Mouse (Mus musculus): ENCODE measurements around the gene Erbb4. TPM values are rescaled to one million over a fixed set of nuclear protein-coding genes. Genes with fewer than 3 reads are reported as not detected.

The Erbb4 gene
- polyA plus RNA-seq, 1 experiment from 2014 or later: 0.65 TPM

DNA sequence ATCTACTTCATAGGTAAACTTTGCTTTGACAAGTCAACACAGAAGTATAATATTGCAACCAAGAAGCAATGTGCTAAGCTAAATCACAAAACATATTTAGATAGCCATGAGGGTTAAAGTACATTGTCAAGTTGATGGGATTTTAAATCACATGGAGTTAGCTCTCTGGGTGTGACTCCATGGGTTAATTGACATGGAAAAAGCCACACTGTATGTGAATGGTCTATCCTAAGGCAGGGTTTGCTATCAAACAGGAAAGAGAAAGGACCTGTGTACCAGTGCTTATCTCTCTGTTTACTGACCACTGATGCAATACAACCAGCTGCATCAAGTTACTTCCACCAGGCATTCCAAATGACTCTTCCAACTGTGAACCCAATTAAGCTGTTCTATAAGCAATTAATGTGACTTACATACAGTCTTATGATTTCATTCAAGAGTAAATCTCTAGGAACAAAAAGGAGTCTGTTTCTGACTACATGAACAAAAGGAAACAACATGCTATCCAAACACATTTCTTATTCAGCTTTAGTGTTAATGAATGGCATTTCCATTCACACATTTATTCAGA, 641.4 kb downstream of the Erbb4 start:
- Histone ChIP-seq H3K9me3 (no peaks in the 10 kb centered on the region), H3K27me3 (no peaks in the 10 kb centered on the region), H3K36me3 (no peaks in the 10 kb centered on the region), H3K4me1 (replicated peaks) (no peaks in the 10 kb centered on the region), H3K4me3 (replicated peaks) (no peak overlapping the region), H3K4me2 (no peak overlapping the region), H3K9ac (replicated peaks) (no peak overlapping the region), H3K27ac (no peak overlapping the region)
- ATAC-seq (ENCODE audit: insufficient number of reproducible peaks, insufficient read depth, low FRiP score, low TSS enrichment, low read depth): no peak

DNA sequence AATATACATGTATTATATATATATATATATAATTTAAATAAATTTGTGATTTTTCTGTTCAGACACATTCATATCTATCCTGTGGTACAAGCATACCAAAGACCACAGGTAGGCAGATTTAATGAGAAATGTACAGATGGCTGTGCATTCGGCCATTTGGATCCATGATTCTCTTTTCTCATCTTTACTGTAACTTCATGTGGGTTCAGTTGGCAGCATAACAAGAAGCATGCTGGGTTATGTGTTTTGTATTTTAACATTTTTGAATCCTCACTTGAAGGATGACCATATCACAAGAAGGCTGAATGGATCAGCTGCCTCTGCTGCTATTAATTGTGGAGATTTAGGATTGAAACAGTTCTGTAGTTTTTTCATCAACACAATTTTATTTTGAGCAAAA, 656.6 kb downstream of the Erbb4 start:
- ATAC-seq (ENCODE audit: insufficient number of reproducible peaks, insufficient read depth, low FRiP score, low TSS enrichment, low read depth): no peak
- H3K36me3 ChIP-seq: no peaks in the 10 kb centered on the region
- H3K9me3 ChIP-seq: no peaks in the 10 kb centered on the region
- H3K27me3 ChIP-seq: no peaks in the 10 kb centered on the region
- no peak overlapping the region for H3K4me2 ChIP-seq
- H3K27ac ChIP-seq: no peak overlapping the region
- no peak overlapping the region for H3K9ac ChIP-seq (replicated peaks)
- no peak overlapping the region for H3K4me3 ChIP-seq (replicated peaks)
- H3K4me1 ChIP-seq (replicated peaks): no peaks in the 10 kb centered on the region
- 88% methylated on average over 1 of the region's 1 CpGs for WGBS

DNA sequence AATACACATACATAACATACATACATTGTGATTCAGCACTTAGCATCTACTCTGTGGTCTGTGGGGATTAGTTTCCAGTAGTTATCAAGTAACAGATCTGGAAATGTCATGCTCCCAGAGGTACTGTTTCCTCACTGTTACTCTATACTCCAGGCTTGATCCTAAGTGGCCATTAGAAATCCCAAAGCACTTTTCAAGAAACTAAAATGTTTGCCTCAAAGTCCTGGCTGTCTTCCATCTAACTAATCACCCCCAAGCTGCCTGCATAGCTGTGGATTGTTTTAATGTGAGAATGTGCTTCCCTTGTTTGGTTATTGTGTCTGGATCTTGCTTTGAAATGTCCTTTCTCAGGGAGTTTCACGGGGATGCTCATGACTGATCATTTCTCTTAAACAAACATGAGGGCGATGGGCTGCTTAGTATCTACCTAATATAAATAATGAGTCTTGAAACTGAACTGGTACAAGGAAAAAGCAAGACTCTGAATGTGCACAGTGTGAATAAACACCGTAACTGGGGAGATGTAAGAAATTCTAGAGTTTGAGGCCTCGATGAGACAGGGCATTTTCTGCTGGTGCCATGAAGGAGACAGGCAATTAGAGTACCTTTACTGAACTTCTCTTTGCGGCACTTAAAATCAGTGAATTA, 683.4 kb downstream of the Erbb4 start:
- WGBS: 83% methylated on average over 5 of the region's 5 CpGs
- Histone ChIP-seq H3K9me3 (no peaks in the 10 kb centered on the region), H3K27me3 (no peaks in the 10 kb centered on the region), H3K36me3 (no peaks in the 10 kb centered on the region), H3K4me1 (replicated peaks) (no peaks in the 10 kb centered on the region), H3K27ac (no peak overlapping the region), H3K9ac (replicated peaks) (no peak overlapping the region), H3K4me3 (replicated peaks) (no peak overlapping the region), H3K4me2 (no peak overlapping the region)
- no peak for ATAC-seq (ENCODE audit: insufficient number of reproducible peaks, insufficient read depth, low FRiP score, low TSS enrichment, low read depth)

DNA sequence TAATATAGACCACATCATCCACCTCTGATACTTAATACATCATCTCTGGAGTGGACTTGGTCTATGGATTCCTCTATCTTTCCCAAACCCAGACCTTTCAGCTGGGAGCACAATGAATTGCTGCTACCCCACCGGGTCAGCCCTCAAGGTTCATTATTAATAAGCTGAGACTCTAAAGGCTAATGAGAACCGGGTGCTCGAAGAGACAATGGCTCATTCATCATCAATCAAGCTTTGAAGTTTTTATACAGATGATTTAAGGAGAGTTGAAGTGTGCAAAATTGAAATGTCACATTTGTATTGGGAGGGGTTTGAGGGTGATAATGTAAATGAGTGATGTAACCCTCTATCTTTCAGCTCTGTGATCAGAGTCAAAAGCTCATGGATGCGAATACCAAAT, 706.7 kb downstream of the Erbb4 start:
- Histone ChIP-seq H3K4me2 (no peak overlapping the region), H3K27ac (no peak overlapping the region), H3K9ac (replicated peaks) (no peak overlapping the region), H3K4me1 (replicated peaks) (no peaks in the 10 kb centered on the region), H3K4me3 (replicated peaks) (no peak overlapping the region), H3K9me3 (no peaks in the 10 kb centered on the region), H3K36me3 (no peaks in the 10 kb centered on the region), H3K27me3 (no peaks in the 10 kb centered on the region)
- no peak for ATAC-seq (ENCODE audit: insufficient number of reproducible peaks, insufficient read depth, low FRiP score, low TSS enrichment, low read depth)
- 64% methylated on average over 4 of the region's 4 CpGs for WGBS

DNA sequence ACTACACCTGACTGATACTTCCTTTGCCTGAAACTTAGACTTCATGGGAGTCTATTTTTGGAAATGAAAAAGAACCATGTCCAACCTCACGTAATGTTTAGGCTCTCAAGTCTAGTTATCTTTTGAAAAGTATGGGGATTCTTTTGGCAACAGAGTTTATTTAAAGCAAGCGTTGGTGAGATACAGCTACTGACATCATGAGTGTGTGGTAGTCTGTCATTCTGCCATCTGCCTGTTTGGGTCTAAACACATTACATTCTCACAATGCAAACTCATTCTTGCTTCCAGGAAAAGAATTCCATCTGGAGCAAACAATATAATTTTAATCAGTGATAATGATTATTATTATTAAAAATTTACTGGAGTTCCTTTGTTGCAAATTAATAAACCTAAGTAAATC, 736.3 kb downstream of the Erbb4 start:
- Histone ChIP-seq H3K4me3 (replicated peaks) (no peak overlapping the region), H3K4me2 (no peak overlapping the region), H3K27me3 (no peaks in the 10 kb centered on the region), H3K9ac (replicated peaks) (no peak overlapping the region), H3K27ac (no peak overlapping the region), H3K36me3 (no peaks in the 10 kb centered on the region), H3K9me3 (no peaks in the 10 kb centered on the region), H3K4me1 (replicated peaks) (no peaks in the 10 kb centered on the region)
- no peak for ATAC-seq (ENCODE audit: insufficient number of reproducible peaks, insufficient read depth, low FRiP score, low TSS enrichment, low read depth)
- 81% methylated on average over 2 of the region's 2 CpGs for WGBS

DNA sequence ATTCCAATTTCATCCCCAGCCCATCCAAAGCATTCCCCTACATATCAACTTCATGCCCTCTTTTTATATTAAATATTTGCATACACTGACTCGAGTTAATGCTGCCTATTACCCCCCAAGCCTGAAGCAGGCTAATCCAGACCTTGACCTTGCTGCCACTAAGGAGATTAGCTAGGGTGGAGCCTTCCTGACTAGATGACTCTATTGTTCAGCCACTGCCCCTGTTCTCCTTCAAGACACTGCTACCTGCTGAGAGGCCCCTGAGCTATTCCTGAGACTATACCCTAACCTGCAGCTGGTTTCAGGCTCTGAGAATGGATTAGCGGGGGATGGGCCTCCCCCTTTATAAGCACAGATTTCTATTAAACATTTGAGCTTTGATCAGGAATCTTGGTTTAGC, 774.1 kb downstream of the Erbb4 start:
- H3K4me1 ChIP-seq (replicated peaks): no peaks in the 10 kb centered on the region
- no peak for ATAC-seq (ENCODE audit: insufficient number of reproducible peaks, insufficient read depth, low FRiP score, low TSS enrichment, low read depth)
- no peak overlapping the region for H3K27ac ChIP-seq
- no peaks in the 10 kb centered on the region for H3K27me3 ChIP-seq
- H3K9ac ChIP-seq (replicated peaks): no peak overlapping the region
- H3K4me2 ChIP-seq: no peak overlapping the region
- 54% methylated on average over 2 of the region's 2 CpGs for WGBS
- no peaks in the 10 kb centered on the region for H3K9me3 ChIP-seq
- no peak overlapping the region for H3K4me3 ChIP-seq (replicated peaks)
- H3K36me3 ChIP-seq: no peaks in the 10 kb centered on the region

DNA sequence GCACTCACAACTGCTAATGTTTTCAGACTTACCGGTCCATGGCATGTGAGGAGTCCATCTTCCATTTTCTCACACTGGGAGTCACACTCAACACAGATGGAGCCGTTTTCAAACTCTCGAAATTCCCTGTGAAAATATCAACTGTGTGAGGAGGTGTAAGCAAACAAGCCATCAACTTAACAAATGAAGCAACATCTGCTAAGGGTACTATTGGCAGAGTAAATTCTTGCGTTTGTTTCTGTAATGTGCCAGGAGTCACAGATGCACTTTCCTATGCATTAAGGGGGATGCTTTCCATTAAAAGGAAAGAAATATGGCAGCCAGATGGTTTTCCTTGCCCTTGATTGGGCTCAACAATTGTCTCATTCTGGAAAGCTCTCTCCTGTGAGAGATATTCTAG, 802.0 kb downstream of the Erbb4 start:
- no peak for ATAC-seq (ENCODE audit: insufficient number of reproducible peaks, insufficient read depth, low FRiP score, low TSS enrichment, low read depth)
- no peak overlapping the region for H3K9ac ChIP-seq (replicated peaks)
- WGBS: 67% methylated on average over 4 of the region's 4 CpGs

DNA sequence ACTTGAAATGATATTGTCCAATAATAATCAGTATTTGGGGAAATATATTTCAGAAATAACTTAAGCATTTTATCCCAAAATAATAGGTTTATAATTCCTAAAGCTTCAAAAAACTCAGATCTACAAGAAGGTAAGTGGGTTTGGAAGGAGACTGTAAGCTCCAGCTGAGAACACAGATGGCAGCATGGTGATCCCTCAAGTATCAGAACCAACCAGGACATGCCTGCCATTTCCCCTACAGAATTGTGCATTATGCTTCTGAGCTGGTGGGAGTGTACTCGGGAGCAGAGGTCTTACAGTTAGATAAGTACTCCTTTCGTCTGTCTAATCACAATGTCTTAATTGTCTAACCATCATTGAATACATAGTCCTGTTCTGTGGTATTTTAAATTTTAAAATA, 823.4 kb downstream of the Erbb4 start:
- no peak for ATAC-seq (ENCODE audit: insufficient number of reproducible peaks, insufficient read depth, low FRiP score, low TSS enrichment, low read depth)
- H3K4me2 ChIP-seq: no peak overlapping the region
- H3K9me3 ChIP-seq: no peaks in the 10 kb centered on the region
- no peak overlapping the region for H3K4me3 ChIP-seq (replicated peaks)
- no peaks in the 10 kb centered on the region for H3K4me1 ChIP-seq (replicated peaks)
- no peaks in the 10 kb centered on the region for H3K27me3 ChIP-seq
- 79% methylated on average over 2 of the region's 2 CpGs for WGBS
- no peak overlapping the region for H3K27ac ChIP-seq
- H3K36me3 ChIP-seq: no peaks in the 10 kb centered on the region
- no peak overlapping the region for H3K9ac ChIP-seq (replicated peaks)

More for the DNA sequence above, 802.0 kb downstream of the Erbb4 start:
- H3K27me3 ChIP-seq: no peaks in the 10 kb centered on the region
- no peak overlapping the region for H3K4me3 ChIP-seq (replicated peaks)
- H3K4me1 ChIP-seq (replicated peaks): no peaks in the 10 kb centered on the region
- H3K9me3 ChIP-seq: no peaks in the 10 kb centered on the region
- no peak overlapping the region for H3K4me2 ChIP-seq
- H3K36me3 ChIP-seq: no peaks in the 10 kb centered on the region
- H3K27ac ChIP-seq: no peak overlapping the region

DNA sequence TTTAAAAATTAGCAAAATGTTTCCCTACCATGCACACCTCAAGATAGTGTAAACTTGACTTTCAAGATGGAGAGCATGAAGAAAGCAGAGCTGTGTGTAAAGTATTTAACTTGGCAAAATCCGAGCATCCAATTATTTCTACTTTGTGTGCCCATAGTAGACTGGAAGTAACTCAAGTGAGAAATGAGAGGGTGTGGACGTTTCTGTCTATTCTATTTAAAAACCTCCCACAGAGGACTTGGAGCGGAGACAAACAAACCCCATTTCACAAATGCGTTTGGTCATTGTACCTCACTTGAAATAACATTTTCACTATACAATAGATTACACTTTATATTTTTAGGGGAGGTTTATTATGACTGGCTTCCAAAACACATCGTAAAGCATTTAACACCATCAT, 832.0 kb downstream of the Erbb4 start:
- no peak overlapping the region for H3K27ac ChIP-seq
- no peaks in the 10 kb centered on the region for H3K9me3 ChIP-seq
- H3K27me3 ChIP-seq: no peaks in the 10 kb centered on the region
- H3K9ac ChIP-seq (replicated peaks): no peak overlapping the region
- no peak overlapping the region for H3K4me2 ChIP-seq
- no peaks in the 10 kb centered on the region for H3K36me3 ChIP-seq
- H3K4me1 ChIP-seq (replicated peaks): no peaks in the 10 kb centered on the region
- WGBS: 54% methylated on average over 5 of the region's 5 CpGs
- H3K4me3 ChIP-seq (replicated peaks): no peak overlapping the region
- no peak for ATAC-seq (ENCODE audit: insufficient number of reproducible peaks, insufficient read depth, low FRiP score, low TSS enrichment, low read depth)

DNA sequence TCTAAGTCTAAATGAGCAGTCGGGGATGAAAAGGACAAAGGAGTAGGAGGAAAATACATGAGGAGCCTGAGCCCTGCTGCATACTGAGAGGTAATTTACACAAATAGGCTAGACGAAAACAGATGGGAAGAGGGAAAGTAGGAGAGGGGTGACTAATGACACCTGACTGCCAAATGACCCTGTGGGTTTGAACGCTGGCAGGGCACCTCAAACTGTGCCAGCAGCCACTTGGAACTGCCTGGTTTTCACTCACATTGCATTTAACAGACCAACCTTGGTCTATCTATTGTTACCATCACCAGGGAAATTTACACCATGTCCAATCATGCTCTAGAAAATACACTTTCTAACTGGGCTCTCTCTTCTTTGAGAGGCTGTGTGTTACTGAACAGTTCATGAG, 929.3 kb downstream of the Erbb4 start:
- no peaks in the 10 kb centered on the region for H3K27me3 ChIP-seq
- no peak overlapping the region for H3K4me2 ChIP-seq
- H3K9ac ChIP-seq (replicated peaks): no peak overlapping the region
- no peak overlapping the region for H3K4me3 ChIP-seq (replicated peaks)
- no peaks in the 10 kb centered on the region for H3K9me3 ChIP-seq
- no peak overlapping the region for H3K27ac ChIP-seq
- H3K4me1 ChIP-seq (replicated peaks): no peaks in the 10 kb centered on the region
- no peaks in the 10 kb centered on the region for H3K36me3 ChIP-seq
- no peak for ATAC-seq (ENCODE audit: insufficient number of reproducible peaks, insufficient read depth, low FRiP score, low TSS enrichment, low read depth)
- WGBS: 17% methylated on average over 3 of the region's 3 CpGs

DNA sequence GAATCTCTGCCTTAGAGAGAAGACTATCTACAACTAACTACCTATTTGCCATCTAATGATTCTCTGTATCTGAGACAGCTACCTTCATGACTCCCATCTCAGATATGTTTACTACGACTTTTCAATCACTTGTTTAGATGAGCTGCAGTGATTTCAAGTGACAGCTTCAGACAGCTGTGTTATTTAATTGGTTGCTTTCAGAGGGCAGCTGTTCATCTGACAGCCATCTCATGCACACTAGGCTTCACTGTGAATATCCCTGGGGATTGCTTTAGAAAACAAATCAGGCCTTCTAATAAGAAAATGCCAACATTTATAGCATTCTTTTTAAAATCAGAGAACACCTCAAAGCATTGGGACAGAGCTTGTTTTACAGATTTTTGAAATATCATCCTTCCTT, 952.6 kb downstream of the Erbb4 start:
- Histone ChIP-seq H3K36me3 (no peaks in the 10 kb centered on the region), H3K9ac (replicated peaks) (no peak overlapping the region), H3K4me3 (replicated peaks) (no peak overlapping the region), H3K9me3 (no peaks in the 10 kb centered on the region), H3K27ac (no peak overlapping the region), H3K27me3 (no peaks in the 10 kb centered on the region), H3K4me1 (replicated peaks) (no peaks in the 10 kb centered on the region), H3K4me2 (no peak overlapping the region)
- WGBS: 65% methylated on average over 1 of the region's 1 CpGs
- no peak for ATAC-seq (ENCODE audit: insufficient number of reproducible peaks, insufficient read depth, low FRiP score, low TSS enrichment, low read depth)

DNA sequence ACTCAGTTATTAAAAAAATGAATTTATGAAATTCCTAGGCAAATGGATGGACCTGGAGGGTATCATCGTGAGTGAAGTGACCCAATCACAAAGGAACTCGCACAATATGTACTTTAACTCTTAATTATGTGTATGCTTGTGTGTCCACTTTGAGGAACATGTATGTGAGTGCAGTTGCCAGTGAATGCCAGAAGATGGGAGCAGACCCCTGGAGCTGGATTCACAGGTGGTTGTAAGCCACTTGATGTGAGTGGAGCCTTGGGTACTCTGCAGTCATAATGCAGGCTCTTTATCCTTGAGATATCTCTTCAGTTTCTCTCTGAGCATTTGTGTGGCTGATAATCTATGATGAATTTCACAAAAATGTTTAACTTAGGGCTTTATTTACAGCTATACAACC, 957.3 kb downstream of the Erbb4 start:
- no peaks in the 10 kb centered on the region for H3K36me3 ChIP-seq
- H3K27me3 ChIP-seq: no peaks in the 10 kb centered on the region
- WGBS: 88% methylated on average over 2 of the region's 2 CpGs
- no peak overlapping the region for H3K4me2 ChIP-seq
- H3K27ac ChIP-seq: no peak overlapping the region
- no peak for ATAC-seq (ENCODE audit: insufficient number of reproducible peaks, insufficient read depth, low FRiP score, low TSS enrichment, low read depth)
- no peak overlapping the region for H3K4me3 ChIP-seq (replicated peaks)
- H3K9ac ChIP-seq (replicated peaks): no peak overlapping the region
- no peaks in the 10 kb centered on the region for H3K4me1 ChIP-seq (replicated peaks)
- H3K9me3 ChIP-seq: no peaks in the 10 kb centered on the region
